Mouse (Mus musculus) hindbrain, embryonic 11.5 days (tissue): ENCODE data around the gene Hdhd3. TPM values are rescaled to one million over a fixed set of nuclear protein-coding genes. Genes with fewer than 3 reads are reported as not detected.

Experiments
- ATAC-seq: fragments of 200-750 bp; cut with Nextera tagmentation; 2 replicates; pipeline ENCODE4 v1.8.0; 2017; ENCODE audit warnings: mild to moderate bottlenecking, moderate TSS enrichment, moderate library complexity; ENCODE audit not compliant: low FRiP score
- DNase-seq: peaks from one replicate; pipeline ENCODE4 v3.0.0-alpha.2; 2015; ENCODE audit warnings: low spot score
- H3K27ac ChIP-seq: fragments of 300-500 bp; sonication (generic); 2 replicates; pipeline ENCODE4 v1.5.1; 2014; ENCODE audit warnings: mild to moderate bottlenecking, low read depth, low read length
- H3K27me3 ChIP-seq: fragments of 300-500 bp; sonication (generic); 2 replicates; pipeline ENCODE4 v1.6.1; 2014; ENCODE audit warnings: mild to moderate bottlenecking, low read length, moderate library complexity, mixed read lengths; ENCODE audit not compliant: control insufficient read depth, insufficient read depth
- H3K36me3 ChIP-seq: fragments of 300-500 bp; sonication (generic); 2 replicates; pipeline ENCODE4 v1.6.1; 2014; ENCODE audit warnings: mild to moderate bottlenecking, low read length, moderate library complexity, mixed read lengths; ENCODE audit not compliant: control insufficient read depth, insufficient read depth
- H3K4me1 ChIP-seq: fragments of 300-500 bp; sonication (generic); replicated peaks from 2 replicates; pipeline ENCODE4 v1.6.1; 2014; ENCODE audit warnings: low read length, mixed read lengths; ENCODE audit not compliant: control insufficient read depth, insufficient read depth
- H3K4me2 ChIP-seq: fragments of 300-500 bp; sonication (generic); replicated peaks from 2 replicates; pipeline ENCODE4 v1.6.1; 2014; ENCODE audit warnings: mild to moderate bottlenecking, low read depth, low read length
- H3K4me3 ChIP-seq: fragments of 300-500 bp; sonication (generic); 2 replicates; pipeline ENCODE4 v1.5.1; 2014; ENCODE audit warnings: low read depth, low read length
- H3K9ac ChIP-seq: fragments of 300-500 bp; sonication (generic); 2 replicates; pipeline ENCODE4 v1.6.1; 2014; ENCODE audit warnings: low read depth, low read length
- H3K9me3 ChIP-seq: fragments of 300-500 bp; sonication (generic); 2 replicates; pipeline ENCODE4 v1.6.1; 2016; ENCODE audit warnings: low read length; ENCODE audit not compliant: control insufficient read depth
- WGBS: fragments of 180-500 bp; shearing (Covaris S2); extraction: QIAGEN DNeasy Blood & Tissue Kit; methylation state at CpG from one replicate; pipeline ENCODE4 v1.1.7; 2014; 5-methylcytosine and 5-hydroxymethylcytosine counted together
- polyA plus RNA-seq: library from polyadenylated mRNA; unstranded; fragments of >200 nt; fragmentation: Nextera tagmentation; extraction: Ambion mirVana; gene quantifications from 2 replicates; pipeline ENCODE4 v1.2.1, GENCODE M21; 2014

The Hdhd3 gene
- polyA plus RNA-seq, 1 experiment from 2014 or later: 13.7 TPM

DNA sequence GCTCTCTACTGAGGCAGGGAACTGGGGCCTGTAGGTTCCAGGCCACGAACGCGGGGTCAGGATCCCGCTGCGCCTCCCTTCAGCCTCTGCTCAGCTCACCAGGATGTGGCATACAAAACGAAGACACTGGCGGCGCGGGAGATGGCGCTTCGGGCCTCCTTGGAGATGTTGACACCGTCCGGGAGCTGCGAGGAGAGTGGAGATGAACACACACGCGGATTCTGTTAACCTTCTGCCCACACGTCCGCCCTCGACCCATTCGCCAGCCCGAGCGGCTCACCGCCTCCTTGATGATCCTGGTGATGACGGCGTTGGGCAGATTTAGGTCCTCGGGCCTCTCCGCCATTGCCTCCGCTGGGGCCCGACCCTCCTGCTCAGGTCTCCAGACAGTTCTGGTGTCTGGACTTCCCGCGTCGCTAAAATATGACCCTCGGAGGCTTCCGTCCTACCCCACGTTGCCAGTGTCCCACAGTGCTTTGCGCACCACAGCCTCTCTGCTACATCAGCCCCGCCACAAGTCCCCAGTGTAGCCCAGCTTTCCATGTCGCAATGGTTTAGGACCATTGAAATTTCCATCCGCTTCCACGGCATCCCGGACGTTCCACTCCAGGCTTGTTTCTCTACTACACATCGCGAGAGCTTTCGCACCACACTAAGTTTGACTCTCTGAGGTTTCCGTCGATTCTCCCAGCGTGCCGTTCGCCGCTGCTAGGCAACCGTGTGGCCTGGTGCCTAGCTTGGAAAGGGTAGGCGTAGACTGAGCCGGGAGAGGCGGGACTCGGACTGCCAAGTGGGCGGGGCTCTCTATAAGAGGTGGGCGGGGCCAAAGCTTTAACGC lies 21.6 kb upstream of the Hdhd3 start, which contains the start of the genes Pole3 and 4933430I17Rik:
Gene Pole3 (minus strand): TSS at position 418 of the 838 bp plus-strand sequence.
Gene 4933430I17Rik (plus strand): TSS at position 719 of the 838 bp plus-strand sequence.
- Histone ChIP-seq H3K4me3 (peak within 1 kb of the TSS; percentile 76), H3K9ac (peak within 1 kb of the TSS; percentile 84), H3K27ac (peak within 1 kb of the TSS; percentile 82), H3K4me1 (no peaks in the 10 kb centered on the region; the same call in 1 of the 2 replicates), H3K27me3 (no peaks in the 10 kb centered on the region), H3K4me2 (peak within 1 kb of the TSS; percentile 78), H3K9me3 (no peaks in the 10 kb centered on the region), H3K36me3 (no peaks in the 10 kb centered on the region)
- ATAC-seq: peak; percentile 99
- under 1% methylated on average over 59 of the region's 59 CpGs for WGBS
- peak; percentile 99 for DNase-seq

DNA sequence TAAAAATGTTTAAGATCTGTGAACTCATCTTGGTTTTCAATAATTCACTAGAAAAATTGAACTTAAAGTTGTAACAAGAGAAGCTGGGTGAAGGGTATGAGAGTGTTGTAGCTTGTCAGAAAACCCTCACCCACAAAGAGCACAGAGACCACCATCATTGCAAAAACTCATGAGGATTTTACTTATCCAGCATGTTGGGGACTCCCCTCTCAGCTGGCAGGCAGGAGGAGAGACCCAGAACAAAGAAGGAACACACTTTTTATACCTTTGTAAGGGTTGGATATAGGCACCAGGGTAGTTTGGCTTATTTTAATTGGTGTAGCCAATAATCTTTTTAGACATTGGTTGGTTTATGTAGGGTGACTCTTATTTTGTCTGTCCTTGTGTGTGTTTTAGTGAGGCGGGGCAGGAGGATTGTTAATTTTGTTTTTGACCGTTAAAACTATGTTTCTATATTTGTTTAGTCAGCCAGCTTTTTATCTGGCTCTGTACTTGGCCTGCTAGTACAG lies 17.7 kb upstream of the Hdhd3 start:
- H3K9me3 ChIP-seq: no peaks in the 10 kb centered on the region
- no peak overlapping the region for H3K4me3 ChIP-seq
- 92% methylated on average over 2 of the region's 2 CpGs for WGBS
- H3K27ac ChIP-seq: no peak overlapping the region
- no peak for DNase-seq
- H3K36me3 ChIP-seq: no peaks in the 10 kb centered on the region
- ATAC-seq: no peak
- H3K27me3 ChIP-seq: no peaks in the 10 kb centered on the region
- H3K9ac ChIP-seq: no peak overlapping the region
- H3K4me2 ChIP-seq: no peak overlapping the region
- peaks cover 3% of the 10 kb centered on the region; the same call in 1 of the 2 replicates for H3K4me1 ChIP-seq

DNA sequence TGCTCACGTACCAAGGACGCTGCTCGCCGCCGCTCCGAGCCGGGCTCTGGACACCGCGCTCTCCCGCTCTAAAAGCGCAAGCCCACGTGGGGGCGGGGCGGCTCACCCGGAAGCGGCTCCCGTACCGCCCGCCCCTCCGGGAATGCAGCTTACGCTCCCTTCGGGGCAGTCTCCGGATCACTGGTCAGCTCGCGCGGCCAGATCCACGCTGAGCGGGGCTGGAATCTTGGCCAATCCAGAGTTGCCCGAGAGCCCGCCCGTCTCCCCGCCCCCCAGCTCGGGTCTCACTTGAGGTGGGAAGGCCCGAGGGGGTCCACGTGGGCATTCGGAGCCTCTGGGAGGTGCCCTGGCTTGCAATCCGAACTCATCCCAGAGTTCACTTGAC lies 16.6 kb upstream of the Hdhd3 start, which contains the start of gene Alad:
Gene Alad (minus strand): TSS at position 70 of the 385 bp plus-strand sequence.
- Histone ChIP-seq H3K9ac (peak within 1 kb of the TSS; percentile 68), H3K4me1 (peaks cover 3% of the 10 kb centered on the region; the same call in 1 of the 2 replicates), H3K27ac (peak within 1 kb of the TSS; percentile 34), H3K4me2 (peak within 1 kb of the TSS; percentile 62), H3K27me3 (no peaks in the 10 kb centered on the region), H3K36me3 (no peaks in the 10 kb centered on the region), H3K4me3 (peak within 1 kb of the TSS; percentile 48), H3K9me3 (no peaks in the 10 kb centered on the region)
- 0% methylated on average over 18 of the region's 37 CpGs for WGBS
- DNase-seq (peak; percentile 89), ATAC-seq (peak; percentile 88)

GRCm38 (mm10) chr4:62519122-62519848 lies 16.0 kb upstream of the Hdhd3 start:
- Histone ChIP-seq H3K4me3 (peak overlapping the region; percentile 48), H3K9me3 (no peaks in the 10 kb centered on the region), H3K27ac (peak overlapping the region; percentile 34), H3K36me3 (no peaks in the 10 kb centered on the region), H3K4me2 (peak overlapping the region; percentile 62), H3K27me3 (no peaks in the 10 kb centered on the region), H3K4me1 (peaks cover 3% of the 10 kb centered on the region; the same call in 1 of the 2 replicates), H3K9ac (peak overlapping the region; percentile 68)
- DNase-seq (no peak), ATAC-seq (peak; percentile 80)
- 3% methylated on average over 26 of the region's 26 CpGs for WGBS

DNA sequence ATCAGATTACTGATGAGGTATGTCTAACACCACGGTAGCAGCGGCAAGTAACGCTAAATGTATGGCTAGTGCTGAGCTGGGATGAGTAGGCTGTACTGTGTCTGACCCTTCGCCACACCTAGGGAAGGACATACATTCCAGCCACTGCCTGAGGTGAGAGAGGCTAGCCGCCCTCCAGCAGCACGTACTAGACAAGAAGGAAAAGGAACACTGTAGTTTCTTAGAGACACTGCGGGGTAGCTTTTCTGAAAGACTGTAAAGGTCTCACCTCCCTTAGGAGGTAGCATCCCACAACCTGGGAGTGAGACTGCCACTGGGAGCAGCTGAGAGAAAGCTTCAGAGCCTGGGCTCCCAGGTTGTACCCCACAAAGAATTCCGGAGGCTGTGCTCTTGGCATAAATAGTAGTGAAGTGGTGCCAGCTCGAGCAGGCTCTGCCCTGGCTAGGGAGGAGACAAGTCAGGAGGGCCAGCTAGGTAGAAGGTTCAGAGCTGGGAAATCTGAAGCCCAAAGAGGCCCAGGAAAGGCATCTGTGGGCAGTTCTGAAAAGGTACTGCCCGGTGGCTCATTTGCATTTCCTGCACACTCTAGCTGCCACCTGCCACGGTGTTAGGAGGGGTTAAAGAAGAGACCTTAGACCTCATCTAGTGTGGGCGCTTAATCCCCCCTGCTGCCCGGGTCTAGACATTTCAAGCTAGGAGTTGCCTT lies 15.3 kb upstream of the Hdhd3 start:
- DNase-seq (peak; percentile 13), ATAC-seq (no peak)
- H3K4me3 ChIP-seq: peak overlapping the region; percentile 48
- H3K27me3 ChIP-seq: no peaks in the 10 kb centered on the region
- H3K27ac ChIP-seq: no peak overlapping the region
- H3K4me1 ChIP-seq: peaks cover 3% of the 10 kb centered on the region; the same call in 1 of the 2 replicates
- WGBS: 60% methylated on average over 13 of the region's 13 CpGs
- H3K9ac ChIP-seq: peak overlapping the region; percentile 68; the same call in 1 of the 2 replicates
- peak overlapping the region; percentile 62 for H3K4me2 ChIP-seq
- no peaks in the 10 kb centered on the region for H3K9me3 ChIP-seq
- H3K36me3 ChIP-seq: no peaks in the 10 kb centered on the region

DNA sequence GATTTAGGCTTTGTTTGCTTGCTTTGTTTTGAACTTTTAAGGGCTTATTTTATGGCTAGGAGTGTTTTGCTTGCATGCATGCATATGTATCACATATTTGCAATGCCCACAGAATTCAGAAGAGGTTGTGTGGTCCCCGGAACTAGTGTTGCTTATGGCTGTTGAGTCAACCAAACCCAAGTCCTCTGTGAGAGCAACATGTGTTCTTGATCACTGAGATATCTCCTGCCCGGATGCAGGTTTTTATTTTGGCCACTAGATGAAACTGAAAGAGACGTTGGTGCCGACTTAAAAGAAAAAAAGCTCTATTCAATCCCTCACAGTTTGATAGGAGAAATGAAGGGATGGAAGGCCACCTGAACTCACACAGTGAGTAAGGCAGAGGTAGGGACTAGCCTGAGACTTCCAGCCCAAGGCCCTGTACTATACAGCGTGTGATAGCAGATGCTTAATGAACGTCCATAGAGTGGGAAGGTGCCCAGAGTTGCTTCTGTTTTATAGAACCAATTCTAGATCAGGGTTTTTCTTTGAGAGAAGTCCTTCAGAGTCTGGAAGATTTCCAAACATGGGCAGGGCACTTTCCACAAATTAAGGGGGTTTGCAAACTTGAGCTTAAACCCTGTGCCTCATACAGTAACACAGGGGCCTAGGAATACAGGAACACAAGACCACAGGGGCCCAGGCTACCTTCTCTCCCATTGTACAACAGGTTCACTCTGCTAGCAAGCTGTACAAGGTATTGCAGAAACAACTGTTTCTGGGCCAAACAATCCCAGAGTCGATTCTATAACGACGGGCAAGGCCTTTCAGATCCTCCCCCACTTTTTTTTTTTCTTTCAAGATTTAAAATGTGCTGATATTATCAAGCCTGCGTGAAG lies 14.5 kb upstream of the Hdhd3 start:
- WGBS: 81% methylated on average over 10 of the region's 10 CpGs
- ATAC-seq (no peak), DNase-seq (no peak)
- H3K27me3 ChIP-seq: no peaks in the 10 kb centered on the region
- H3K9ac ChIP-seq: no peak overlapping the region
- H3K4me3 ChIP-seq: no peak overlapping the region
- no peaks in the 10 kb centered on the region for H3K36me3 ChIP-seq
- H3K4me1 ChIP-seq: peaks cover 3% of the 10 kb centered on the region; the same call in 1 of the 2 replicates
- H3K27ac ChIP-seq: 0 out of 2 replicates have a peak overlapping the region, but pooled peaks have one; percentile 42
- H3K9me3 ChIP-seq: no peaks in the 10 kb centered on the region
- no peak overlapping the region for H3K4me2 ChIP-seq

- WGBS: 92% methylated on average over 8 of the region's 8 CpGs
- Histone ChIP-seq H3K4me3 (no peak overlapping the region), H3K9me3 (no peaks in the 10 kb centered on the region), H3K4me2 (no peak overlapping the region), H3K4me1 (peaks cover 3% of the 10 kb centered on the region; the same call in 1 of the 2 replicates), H3K27me3 (no peaks in the 10 kb centered on the region), H3K27ac (0 out of 2 replicates have a peak overlapping the region, but pooled peaks have one; percentile 42), H3K9ac (no peak overlapping the region), H3K36me3 (no peaks in the 10 kb centered on the region)
- ATAC-seq (no peak), DNase-seq (no peak)
Observed at GRCm38 (mm10) chr4:62517046-62517445, 13.8 kb upstream of the Hdhd3 start.
